Mouse (Mus musculus): ENCODE results near the gene Bcl2a1c.
"Not testable (repeated sequence)": the region's sequence is repeated elsewhere in the genome, so short reads cannot be mapped to it uniquely, and the experiment has no call there.

Bcl2a1c gene

DNA sequence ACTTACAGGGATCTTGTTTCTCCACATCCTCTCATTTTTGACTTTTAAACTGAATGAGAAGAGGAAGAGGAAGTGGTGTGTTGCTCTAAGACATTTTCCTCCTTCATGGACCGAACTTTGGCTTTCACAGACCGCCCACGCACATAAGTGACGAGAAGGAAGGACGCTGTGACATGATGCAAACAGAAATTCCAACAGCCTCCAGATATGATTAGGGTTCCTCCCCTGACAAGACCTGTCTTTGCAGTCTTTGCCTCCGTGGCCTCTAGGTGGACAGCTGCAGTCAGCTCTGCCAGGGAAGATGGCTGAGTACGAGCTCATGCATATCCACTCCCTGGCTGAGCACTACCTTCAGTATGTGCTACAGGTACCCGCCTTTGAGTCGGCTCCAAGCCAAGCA lies at the start of gene Bcl2a1c:
Bcl2a1c (plus strand) TSS at position 281 of the 400 bp plus-strand sequence.
- not testable (repeated sequence) for DNase-seq (ENCODE audit: low read depth, low spot score)

- DNase-seq (ENCODE audit: low read depth, low spot score): not testable (repeated sequence)
Observed at GRCm38 (mm10) chr9:114305957-114306356, 24.0 kb upstream of the Bcl2a1c start.

DNA sequence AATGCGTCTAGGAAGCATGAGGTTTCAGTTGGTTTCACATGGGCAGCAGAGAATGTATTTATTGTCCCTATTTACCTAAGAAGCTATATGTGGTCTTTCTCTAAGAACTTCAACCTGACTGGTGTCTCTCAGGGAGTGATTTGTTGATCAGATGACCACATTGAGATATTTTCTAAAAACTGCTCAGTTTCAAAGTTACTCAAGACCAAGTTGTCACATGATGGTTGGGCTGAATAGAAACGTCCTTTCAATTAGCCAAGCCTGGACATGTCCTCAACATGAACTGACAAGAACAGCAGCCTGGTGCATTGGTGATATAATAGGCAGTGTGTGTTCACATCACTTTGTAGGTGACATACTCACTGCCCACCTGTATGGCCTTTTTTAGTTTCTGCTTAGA lies 18.2 kb upstream of the Bcl2a1c start:
- DNase-seq (ENCODE audit: low read depth, low spot score): not testable (repeated sequence)

- DNase-seq (ENCODE audit: low read depth, low spot score): no peak
Observed at GRCm38 (mm10) chr9:114318021-114318420, 11.9 kb upstream of the Bcl2a1c start.

- no peak for DNase-seq (ENCODE audit: low read depth, low spot score)
Observed at GRCm38 (mm10) chr9:114326011-114326748, 3.8 kb upstream of the Bcl2a1c start.

DNA sequence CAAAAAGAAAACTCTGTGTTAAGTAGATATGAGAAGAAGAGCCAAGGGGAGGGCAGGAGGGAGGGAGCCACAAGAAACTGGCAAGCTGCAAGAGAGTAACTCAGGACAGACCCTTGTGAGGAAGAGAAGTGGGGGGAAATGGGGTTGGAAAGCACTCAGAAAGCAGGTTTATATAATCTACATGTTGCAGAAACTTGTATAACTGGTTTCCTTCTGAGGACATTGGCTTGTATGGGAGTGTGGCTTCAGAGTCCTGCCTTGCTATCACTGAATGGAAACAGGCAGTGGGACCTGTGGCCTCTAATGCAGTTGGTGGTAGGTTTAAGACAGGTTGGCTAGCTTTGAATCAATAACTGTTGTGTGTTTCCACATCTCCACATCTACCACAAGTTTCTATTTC lies 1.6 kb upstream of the Bcl2a1c start:
- DNase-seq (ENCODE audit: low read depth, low spot score): not testable (repeated sequence)

DNA sequence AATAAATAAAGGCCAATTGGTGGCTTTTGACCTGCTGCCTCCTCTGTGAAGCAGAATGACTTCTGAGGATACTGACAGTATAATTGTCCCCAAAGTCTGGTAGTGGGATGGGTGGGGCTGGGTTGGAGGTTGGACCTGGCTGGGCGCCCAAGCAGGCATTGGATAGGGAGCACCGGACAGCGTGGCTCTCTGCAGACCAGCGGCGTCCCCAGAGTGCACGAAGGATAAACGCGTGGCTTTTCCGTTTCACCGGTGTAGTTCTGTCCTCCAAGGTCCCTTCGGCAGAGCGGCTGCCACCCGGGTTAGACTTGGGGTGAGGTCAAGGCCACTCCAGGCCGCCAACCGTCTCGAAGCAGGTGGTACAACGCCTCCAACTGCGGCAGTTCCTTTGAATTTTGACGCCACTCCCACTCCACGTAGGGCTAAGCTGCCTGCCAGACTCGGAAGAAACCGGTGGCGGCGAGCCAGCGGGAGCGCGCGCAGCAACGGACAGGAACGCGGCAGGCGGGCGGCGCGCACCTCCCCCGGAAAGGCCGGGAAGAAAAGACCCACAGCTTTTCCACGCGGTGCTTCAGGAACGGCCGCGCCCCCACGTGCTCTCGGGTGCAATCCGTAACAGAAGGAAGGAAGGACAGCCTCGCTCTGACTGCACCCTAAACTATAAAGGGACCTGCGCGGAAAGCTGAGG lies 38.0 kb downstream of the Bcl2a1c start:
- DNase-seq (ENCODE audit: low read depth, low spot score): no peak

DNA sequence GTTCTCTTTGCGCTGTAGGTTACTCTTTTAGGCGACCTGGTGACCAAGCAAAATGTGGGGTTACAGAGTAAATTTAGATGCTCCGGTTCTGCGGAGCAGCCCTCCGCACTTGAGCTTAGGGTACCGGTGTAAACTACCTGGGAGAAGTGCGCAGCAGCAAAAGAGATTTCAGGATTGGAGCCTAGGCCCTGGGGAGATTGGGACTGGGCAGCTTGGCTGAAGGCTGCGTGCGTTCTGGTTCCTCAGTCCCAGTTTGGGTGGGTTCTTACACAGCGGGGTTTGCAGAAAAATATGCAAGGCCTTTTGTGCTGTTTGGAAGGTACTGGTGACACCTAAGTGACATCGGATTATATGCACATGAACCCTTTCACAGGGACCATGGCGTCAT lies 38.5 kb downstream of the Bcl2a1c start:
- no peak for DNase-seq (ENCODE audit: low read depth, low spot score)

GRCm38 (mm10) chr9:114369389-114369788 lies 39.5 kb downstream of the Bcl2a1c start:
- DNase-seq (ENCODE audit: low read depth, low spot score): not testable (repeated sequence)

GRCm38 (mm10) chr9:114371717-114372116 lies 41.8 kb downstream of the Bcl2a1c start:
- not testable (repeated sequence) for DNase-seq (ENCODE audit: low read depth, low spot score)

DNA sequence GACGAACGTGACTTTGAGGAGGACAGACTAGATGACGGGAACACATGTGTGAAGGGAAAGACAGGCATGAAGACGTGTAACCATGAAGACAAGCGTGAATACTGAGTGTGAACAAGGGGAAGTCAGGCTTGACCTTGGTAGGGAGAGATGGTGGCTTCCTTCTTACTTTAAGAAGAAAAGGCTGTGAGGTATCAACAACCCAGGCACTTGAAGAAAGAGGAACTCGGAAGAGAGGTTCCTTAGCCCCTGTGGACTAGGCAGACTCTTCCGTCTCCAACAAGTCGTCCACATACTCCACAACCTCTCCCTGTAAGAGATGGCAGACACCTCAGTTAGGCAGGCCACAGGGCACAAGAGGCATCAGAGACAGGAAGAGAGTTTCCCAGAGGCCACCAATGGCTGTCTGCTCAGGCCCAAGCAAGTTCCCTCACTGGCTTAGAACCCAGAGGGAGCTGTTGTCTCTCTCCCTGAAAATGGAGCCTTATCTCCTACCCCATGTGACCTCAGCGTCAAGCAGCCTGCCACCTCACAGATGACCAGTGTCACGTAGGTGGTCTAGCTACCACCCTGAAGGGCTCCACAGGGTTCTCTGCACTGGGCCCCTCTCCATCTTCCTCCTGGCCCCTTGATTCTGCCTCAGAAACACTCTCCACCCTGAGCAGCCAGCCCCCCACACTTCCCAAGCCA lies 45.5 kb downstream of the Bcl2a1c start:
- DNase-seq (ENCODE audit: low read depth, low spot score): no peak

- DNase-seq (ENCODE audit: low read depth, low spot score): no peak
Observed at GRCm38 (mm10) chr9:114377168-114377567, 47.2 kb downstream of the Bcl2a1c start.

DNA sequence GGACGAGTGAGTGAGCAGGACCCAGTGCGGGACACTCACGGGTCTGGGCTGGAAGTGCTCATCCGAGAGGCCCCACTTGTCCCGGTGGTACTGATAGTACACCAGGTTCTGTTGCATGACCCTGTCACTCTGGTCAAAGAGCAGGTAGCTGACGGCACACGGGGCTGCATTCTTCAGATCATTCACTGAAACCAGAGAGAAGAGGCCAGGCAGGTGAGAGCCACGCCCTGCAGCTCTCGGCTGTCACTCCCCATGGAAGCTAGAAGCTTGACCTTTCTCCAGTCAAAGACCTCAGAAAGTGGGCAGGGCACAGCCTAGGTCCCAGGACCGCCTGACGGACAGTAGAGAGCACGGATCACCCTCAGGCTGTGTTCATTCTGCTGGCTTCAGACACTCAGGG lies 49.9 kb downstream of the Bcl2a1c start:
- DNase-seq (ENCODE audit: low read depth, low spot score): no peak

Measured in retina, adult 2 months (tissue).